Comparison of ENCODE assay signal across 15 mouse cellular contexts in the genomic region with DNA sequence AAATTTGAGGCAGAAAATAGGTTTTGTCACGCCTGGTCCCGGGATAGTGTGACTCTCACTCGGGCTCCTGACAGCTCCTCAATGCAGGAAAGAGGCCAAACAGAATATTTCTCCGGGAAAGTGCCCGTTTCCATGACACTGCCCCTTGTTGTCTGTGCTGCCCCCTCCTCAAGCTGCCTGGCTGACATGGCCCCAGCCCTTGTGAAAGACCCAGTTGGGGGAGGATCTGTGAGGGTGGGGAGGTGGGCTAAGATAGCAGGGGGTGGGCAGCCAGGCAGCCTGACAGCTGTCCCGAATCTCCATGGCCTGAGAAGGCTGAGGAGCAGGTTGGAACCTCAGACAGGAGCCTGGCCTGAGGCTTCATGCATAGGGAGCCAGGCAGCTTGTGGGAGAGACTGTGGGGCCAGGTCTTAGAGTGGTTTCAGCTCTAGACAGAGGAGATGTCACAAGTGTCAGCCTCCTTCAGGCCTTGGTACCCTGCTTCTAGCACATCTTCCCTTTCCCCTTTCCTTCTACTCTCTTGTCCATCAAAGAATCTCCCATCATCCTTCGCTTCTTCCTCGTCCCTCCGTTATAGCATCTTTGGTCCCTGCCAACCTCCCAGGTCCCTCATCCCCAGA.
DNase-seq lines count a peak whose midpoint lies in the region; ATAC-seq and TF ChIP-seq lines count a peak whose summit lies in the region.
"Had no signal": no experiment of that assay in that cellular context is flagged by ENCODE, and none has a peak within 500 bp of the region (broad histone marks: within the 10 kb centered on the region; RNA-seq: fewer than 3 reads in every experiment).

No protein-coding gene starts in this region.

- no peak for TF ChIP-seq CTCF in forebrain, postnatal 0 days (IDR thresholded peaks at IDR 0.05; ENCODE audit: low read depth)
- TF ChIP-seq CTCF in cerebellum, adult 2 months (IDR thresholded peaks at IDR 0.05; ENCODE audit: borderline replicate concordance, insufficient read depth, low read depth, low read length): no peak

- 55% methylated on average over 9 of the region's 9 CpGs for WGBS in heart, embryonic 12.5 days
- WGBS in forebrain, postnatal 0 days: 26% methylated on average over 9 of the region's 9 CpGs
- 20% methylated on average over 9 of the region's 9 CpGs for WGBS in midbrain, embryonic 13.5 days
- WGBS in cerebellum, adult 2 months: 25% methylated on average over 9 of the region's 9 CpGs

- H3K4me3 ChIP-seq in heart, embryonic 12.5 days: no peak overlapping the region
- H3K4me3 ChIP-seq in forebrain, postnatal 0 days (ENCODE audit: low read depth, low read length): no peak overlapping the region
- H3K4me3 ChIP-seq in midbrain, embryonic 13.5 days (replicated peaks): no peak overlapping the region
- no peak overlapping the region for H3K4me3 ChIP-seq in cerebellum, adult 2 months (replicated peaks; ENCODE audit: insufficient read depth, low read depth, low read length)
- H3K4me3 ChIP-seq: embryonic facial prominence, embryonic 13.5 days; left cerebral cortex, adult 2 months; liver, embryonic 12.5 days had no signal

- no peak for TF ChIP-seq POLR2A in cerebellum, adult 2 months (IDR thresholded peaks at IDR 0.05; ENCODE audit: borderline replicate concordance, insufficient read depth, low read length)

- peaks cover 18% of the 10 kb centered on the region for H3K27me3 ChIP-seq in heart, embryonic 12.5 days (replicated peaks)
- peaks cover 45% of the 10 kb centered on the region for H3K27me3 ChIP-seq in forebrain, postnatal 0 days (ENCODE audit: insufficient read depth, low read length)
- H3K27me3 ChIP-seq in midbrain, embryonic 13.5 days: peaks cover 70% of the 10 kb centered on the region
- peaks cover 2% of the 10 kb centered on the region; the same call in 1 of the 2 replicates for H3K27me3 ChIP-seq in cerebellum, adult 2 months (ENCODE audit: control insufficient read depth, insufficient read depth, low read length)

- no peaks in the 10 kb centered on the region for H3K36me3 ChIP-seq in heart, embryonic 12.5 days
- no peaks in the 10 kb centered on the region for H3K36me3 ChIP-seq in forebrain, postnatal 0 days (ENCODE audit: insufficient read depth)
- no peaks in the 10 kb centered on the region for H3K36me3 ChIP-seq in midbrain, embryonic 13.5 days
- H3K36me3 ChIP-seq: embryonic facial prominence, embryonic 13.5 days; liver, embryonic 12.5 days had no signal

- DNase-seq in heart, adult 9 months (ENCODE audit: low spot score in 2 of 2): no peak
- DNase-seq in embryo, embryonic 10.5 days (ENCODE audit: low spot score): peak; percentile 77
- no peak for DNase-seq in forebrain, postnatal 0 days
- no peak for DNase-seq in adrenal gland, postnatal 25 days
- no peak for DNase-seq in cerebellum, adult 2 months
- no peak for DNase-seq in frontal cortex, adult 2 months (ENCODE audit: extremely low spot score in 1 of 2, low spot score in 1 of 2)
- DNase-seq: heart, postnatal 14 days; kidney, postnatal 14 days; right cerebral cortex, postnatal 4 days had no signal

- no peak overlapping the region for H3K4me2 ChIP-seq in heart, embryonic 12.5 days
- H3K4me2 ChIP-seq in forebrain, postnatal 0 days (ENCODE audit: low read depth): no peak overlapping the region
- H3K4me2 ChIP-seq in midbrain, embryonic 13.5 days (replicated peaks): peak overlapping the region; percentile 9; the same call in 1 of the 2 replicates
- H3K4me2 ChIP-seq: liver, embryonic 12.5 days had no signal

- no peak overlapping the region for H3K27ac ChIP-seq in heart, embryonic 12.5 days (ENCODE audit: poor library complexity, severe bottlenecking)
- H3K27ac ChIP-seq in forebrain, postnatal 0 days (ENCODE audit: low read depth, low read length): no peak overlapping the region
- peak overlapping the region; percentile 61 for H3K27ac ChIP-seq in midbrain, embryonic 13.5 days
- no peak overlapping the region for H3K27ac ChIP-seq in cerebellum, adult 2 months (ENCODE audit: insufficient read depth, low read length)
- H3K27ac ChIP-seq: embryonic facial prominence, embryonic 13.5 days; left cerebral cortex, adult 2 months; liver, embryonic 12.5 days; macrophage had no signal

- 0 out of 2 replicates have a peak overlapping the region, but pooled peaks have one; percentile 15 for H3K9ac ChIP-seq in heart, embryonic 12.5 days
- no peak overlapping the region for H3K9ac ChIP-seq in forebrain, postnatal 0 days
- no peak overlapping the region for H3K9ac ChIP-seq in midbrain, embryonic 13.5 days (replicated peaks)
- H3K9ac ChIP-seq: embryonic facial prominence, embryonic 13.5 days; liver, embryonic 12.5 days had no signal

- H3K9me3 ChIP-seq in heart, embryonic 12.5 days (replicated peaks): no peaks in the 10 kb centered on the region
- no peaks in the 10 kb centered on the region for H3K9me3 ChIP-seq in forebrain, postnatal 0 days (ENCODE audit: low read length)
- no peaks in the 10 kb centered on the region for H3K9me3 ChIP-seq in midbrain, embryonic 13.5 days
- H3K9me3 ChIP-seq: embryonic facial prominence, embryonic 13.5 days; liver, embryonic 12.5 days had no signal

- ATAC-seq in heart, embryonic 12.5 days (ENCODE audit: insufficient number of reproducible peaks, low FRiP score): no peak
- ATAC-seq in forebrain, postnatal 0 days: peak; percentile 44; the same call in 1 of the 2 replicates
- peak; percentile 83 for ATAC-seq in midbrain, embryonic 13.5 days
- ATAC-seq: liver, embryonic 12.5 days had no signal

- H3K4me1 ChIP-seq in heart, embryonic 12.5 days (replicated peaks): peaks cover 79% of the 10 kb centered on the region
- peaks cover 3% of the 10 kb centered on the region; the same call in 1 of the 2 replicates for H3K4me1 ChIP-seq in forebrain, postnatal 0 days (ENCODE audit: insufficient read depth)
- peaks cover 87% of the 10 kb centered on the region for H3K4me1 ChIP-seq in midbrain, embryonic 13.5 days (replicated peaks)
- H3K4me1 ChIP-seq in cerebellum, adult 2 months (ENCODE audit: control insufficient read depth, insufficient read depth, low read length): peaks cover 7% of the 10 kb centered on the region
